In the genomic region with DNA sequence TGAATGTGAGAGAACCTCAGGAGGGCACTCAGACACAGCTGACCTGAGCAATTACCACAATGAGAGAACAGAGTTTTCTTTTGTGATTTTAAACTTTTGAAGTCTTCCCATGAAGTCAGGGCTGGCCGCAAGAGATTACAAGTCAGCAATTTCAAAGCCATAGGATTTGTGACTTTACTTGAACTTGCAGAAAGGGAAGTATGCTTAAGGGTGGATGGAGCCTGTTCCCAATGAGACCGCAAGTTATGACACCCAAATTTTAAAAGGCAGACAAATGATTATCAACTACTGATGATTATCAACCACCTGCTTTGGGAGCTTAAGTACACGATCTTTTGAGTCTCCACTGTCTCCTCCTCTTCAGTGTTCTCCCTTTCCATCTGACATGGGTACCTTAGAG, we compare ENCODE assay signal across 18 mouse cellular contexts. TPM values are rescaled to one million over a fixed set of nuclear protein-coding genes. Genes with fewer than 3 reads are reported as not detected.
A peak's percentile ranks its signal among the peaks of the same experiment; 100 is the strongest.
DNase-seq lines count a peak whose midpoint lies in the region; ATAC-seq and TF ChIP-seq lines count a peak whose summit lies in the region.
"Had no signal": no experiment of that assay in that cellular context is flagged by ENCODE, and none has a peak within 500 bp of the region (broad histone marks: within the 10 kb centered on the region; RNA-seq: fewer than 3 reads in every experiment).

No protein-coding gene starts in this region.

- peak overlapping the region; percentile 75 for H3K27ac ChIP-seq in kidney, embryonic 16.5 days (ENCODE audit: low read length)
- H3K27ac ChIP-seq in lung, postnatal 0 days (ENCODE audit: low read length), result peak overlapping the region; percentile 90
- peak overlapping the region; percentile 93 for H3K27ac ChIP-seq in ES-Bruce4 (ENCODE audit: insufficient read depth, low read length)
- H3K27ac ChIP-seq in liver, embryonic 15.5 days (replicated peaks), result peak overlapping the region; percentile 85
- no peak overlapping the region for H3K27ac ChIP-seq in thymus, adult 2 months (ENCODE audit: control insufficient read depth, insufficient read depth, low read length)
- H3K27ac ChIP-seq: embryonic facial prominence, embryonic 15.5 days; hindbrain, embryonic 15.5 days; limb, embryonic 10.5 days had no signal

- peaks cover 37% of the 10 kb centered on the region for H3K4me1 ChIP-seq in kidney, embryonic 16.5 days (ENCODE audit: insufficient read depth, low read length)
- H3K4me1 ChIP-seq in lung, postnatal 0 days (ENCODE audit: insufficient read depth, low read depth, low read length), result peaks cover 21% of the 10 kb centered on the region; the same call in 1 of the 2 replicates
- peaks cover 2% of the 10 kb centered on the region for H3K4me1 ChIP-seq in ES-Bruce4 (ENCODE audit: control insufficient read depth, insufficient read depth, low read length)
- peaks cover 60% of the 10 kb centered on the region for H3K4me1 ChIP-seq in liver, embryonic 15.5 days (replicated peaks)
- peaks cover 27% of the 10 kb centered on the region for H3K4me1 ChIP-seq in thymus, adult 2 months (replicated peaks; ENCODE audit: control insufficient read depth, insufficient read depth, low read length)

- 85% methylated on average over 3 of the region's 3 CpGs for WGBS in kidney, embryonic 16.5 days
- WGBS in lung, postnatal 0 days, result 73% methylated on average over 3 of the region's 3 CpGs
- WGBS in liver, embryonic 15.5 days (ENCODE audit: insufficient replicate concordance), result 49% methylated on average over 3 of the region's 3 CpGs
- 81% methylated on average over 3 of the region's 3 CpGs for WGBS in thymus, adult 2 months

- no peak for DNase-seq in kidney, adult 9 months
- no peak for DNase-seq in lung, postnatal 0 days (ENCODE audit: low spot score)
- no peak for DNase-seq in lung, postnatal 10 days
- no peak for DNase-seq in right cerebral cortex, adult 2 months (ENCODE audit: low spot score in 2 of 2)
- DNase-seq in thymus, adult 2 months, result no peak
- DNase-seq: cerebellum, adult 8-10 months; gastrocnemius, postnatal 10 days; right cerebral cortex, postnatal 14 days; thymus, postnatal 36 days had no signal

- H3K9ac ChIP-seq in kidney, embryonic 16.5 days (replicated peaks; ENCODE audit: low read length), result no peak overlapping the region
- no peak overlapping the region for H3K9ac ChIP-seq in lung, postnatal 0 days (replicated peaks; ENCODE audit: low read depth)
- no peak overlapping the region for H3K9ac ChIP-seq in ES-Bruce4 (ENCODE audit: low read depth, poor library complexity, severe bottlenecking)
- H3K9ac ChIP-seq in liver, embryonic 15.5 days, result no peak overlapping the region
- H3K9ac ChIP-seq: embryonic facial prominence, embryonic 15.5 days; hindbrain, embryonic 15.5 days had no signal

- no peaks in the 10 kb centered on the region for H3K9me3 ChIP-seq in kidney, embryonic 16.5 days (ENCODE audit: low read length)
- H3K9me3 ChIP-seq in lung, postnatal 0 days (ENCODE audit: low read length), result no peaks in the 10 kb centered on the region
- no peaks in the 10 kb centered on the region for H3K9me3 ChIP-seq in ES-Bruce4 (replicated peaks; ENCODE audit: control insufficient read depth, insufficient read depth, low read length, poor library complexity, severe bottlenecking)
- H3K9me3 ChIP-seq in liver, embryonic 15.5 days (replicated peaks), result no peaks in the 10 kb centered on the region
- H3K9me3 ChIP-seq: embryonic facial prominence, embryonic 15.5 days; hindbrain, embryonic 15.5 days; limb, embryonic 10.5 days had no signal

- TF ChIP-seq POLR2A in ES-Bruce4 (IDR thresholded peaks at IDR 0.05; ENCODE audit: insufficient read depth, low read length), result no peak
- no peak for TF ChIP-seq POLR2A in thymus, adult 2 months (IDR thresholded peaks at IDR 0.05; ENCODE audit: control insufficient read depth, extremely low read depth, insufficient read depth, low read length, poor library complexity)

- ATAC-seq in kidney, embryonic 16.5 days (ENCODE audit: low FRiP score, low TSS enrichment), result no peak
- no peak for ATAC-seq in lung, postnatal 0 days
- no peak for ATAC-seq in liver, embryonic 15.5 days (ENCODE audit: insufficient read depth)
- ATAC-seq: CD4-positive, CD25-positive, alpha-beta regulatory T cell, adult 4 months; forebrain, embryonic 14.5 days had no signal

- H3K4me3 ChIP-seq in kidney, embryonic 16.5 days (ENCODE audit: low read length), result no peak overlapping the region
- no peak overlapping the region for H3K4me3 ChIP-seq in lung, postnatal 0 days (ENCODE audit: low read depth, low read length)
- no peak overlapping the region for H3K4me3 ChIP-seq in ES-Bruce4 (ENCODE audit: low read depth, low read length)
- H3K4me3 ChIP-seq in liver, embryonic 15.5 days (replicated peaks), result no peak overlapping the region
- H3K4me3 ChIP-seq in thymus, adult 2 months (ENCODE audit: control insufficient read depth, insufficient read depth, low read length), result no peak overlapping the region
- H3K4me3 ChIP-seq: embryonic facial prominence, embryonic 15.5 days; hindbrain, embryonic 15.5 days; limb, embryonic 10.5 days had no signal

- no peaks in the 10 kb centered on the region for H3K27me3 ChIP-seq in kidney, embryonic 16.5 days (ENCODE audit: insufficient read depth, low read length)
- no peaks in the 10 kb centered on the region for H3K27me3 ChIP-seq in lung, postnatal 0 days (replicated peaks; ENCODE audit: insufficient read depth, low read length)
- no peaks in the 10 kb centered on the region for H3K27me3 ChIP-seq in ES-Bruce4 (ENCODE audit: control insufficient read depth, insufficient read depth, low read length, poor library complexity, severe bottlenecking)
- H3K27me3 ChIP-seq in liver, embryonic 15.5 days, result no peaks in the 10 kb centered on the region
- no peaks in the 10 kb centered on the region for H3K27me3 ChIP-seq in thymus, adult 2 months (ENCODE audit: control insufficient read depth, insufficient read depth, low read length)
- H3K27me3 ChIP-seq: embryonic facial prominence, embryonic 15.5 days; hindbrain, embryonic 15.5 days had no signal

- H3K36me3 ChIP-seq in kidney, embryonic 16.5 days (ENCODE audit: insufficient read depth, low read length), result peaks cover 58% of the 10 kb centered on the region
- H3K36me3 ChIP-seq in lung, postnatal 0 days (ENCODE audit: insufficient read depth, low read length), result 0 out of 2 replicates have a peak, but pooled peaks cover 14% of the 10 kb centered on the region
- peaks cover 56% of the 10 kb centered on the region for H3K36me3 ChIP-seq in ES-Bruce4 (ENCODE audit: control insufficient read depth, insufficient read depth, low read length, poor library complexity, severe bottlenecking)
- peaks cover 71% of the 10 kb centered on the region for H3K36me3 ChIP-seq in liver, embryonic 15.5 days (replicated peaks)
- H3K36me3 ChIP-seq in thymus, adult 2 months (ENCODE audit: control insufficient read depth, insufficient read depth, low read length), result peaks cover 57% of the 10 kb centered on the region

- no peak for TF ChIP-seq CTCF in lung, postnatal 0 days (IDR thresholded peaks at IDR 0.05)
- TF ChIP-seq CTCF in ES-Bruce4 (IDR thresholded peaks at IDR 0.05; ENCODE audit: low read depth, low read length), result no peak
- no peak for TF ChIP-seq CTCF in thymus, adult 2 months (IDR thresholded peaks at IDR 0.05; ENCODE audit: borderline replicate concordance, control insufficient read depth, extremely low read depth, insufficient read depth, low read length, poor library complexity)

- H3K4me2 ChIP-seq in kidney, embryonic 16.5 days (replicated peaks; ENCODE audit: low read depth, low read length), result no peak overlapping the region
- no peak overlapping the region for H3K4me2 ChIP-seq in lung, postnatal 0 days (replicated peaks; ENCODE audit: low read depth, low read length)
- H3K4me2 ChIP-seq in liver, embryonic 15.5 days, result no peak overlapping the region
- H3K4me2 ChIP-seq: embryonic facial prominence, embryonic 15.5 days; heart, embryonic 11.5 days; hindbrain, embryonic 15.5 days had no signal

- no peak for TF ChIP-seq EP300 in lung, postnatal 0 days (IDR thresholded peaks at IDR 0.05)
- no peak for TF ChIP-seq EP300 in ES-Bruce4 (IDR thresholded peaks at IDR 0.05; ENCODE audit: insufficient read depth, low read depth, low read length)

RNA-seq across cellular contexts. Expression of a gene that starts 2.4 kb away (rescaled TPM):
- 655 and 667 TPM in 2 replicates for polyA plus RNA-seq in kidney, embryonic 16.5 days (2015; fragmentation: Nextera tagmentation; extraction: Ambion mirVana)
- polyA plus RNA-seq in lung, postnatal 0 days (2015; fragmentation: Nextera tagmentation; extraction: Ambion mirVana), result 556 and 600 TPM in 2 replicates
- 2,423 and 2,841 TPM in 2 replicates for polyA plus RNA-seq in ES-Bruce4 (2011; ENCODE audit: insufficient read depth, insufficient read length, low read depth, missing spikeins)
- polyA plus RNA-seq in liver, embryonic 15.5 days (2015; fragmentation: Nextera tagmentation; extraction: Ambion mirVana), result 326 and 394 TPM in 2 replicates
- 1,244 and 1,382 TPM in 2 replicates for polyA plus RNA-seq in thymus, adult 2 months (2012; rRNA removed)

RNA-seq across cellular contexts. Expression of a gene that starts 11.0 kb away (rescaled TPM):
- polyA plus RNA-seq in kidney, embryonic 16.5 days (2015; fragmentation: Nextera tagmentation; extraction: Ambion mirVana), result 405 and 508 TPM in 2 replicates
- 550 and 573 TPM in 2 replicates for polyA plus RNA-seq in lung, postnatal 0 days (2015; fragmentation: Nextera tagmentation; extraction: Ambion mirVana)
- 330 and 346 TPM in 2 replicates for polyA plus RNA-seq in ES-Bruce4 (2011; ENCODE audit: insufficient read depth, insufficient read length, low read depth, missing spikeins)
- 250 and 334 TPM in 2 replicates for polyA plus RNA-seq in liver, embryonic 15.5 days (2015; fragmentation: Nextera tagmentation; extraction: Ambion mirVana)
- 216 and 232 TPM in 2 replicates for polyA plus RNA-seq in thymus, adult 2 months (2012; rRNA removed)
